ENCODE assay signal across 8 mouse cellular contexts in genomic region chr2:156839319-156840191, GRCm38 (mm10). TPM values are rescaled to one million over a fixed set of nuclear protein-coding genes. Genes with fewer than 3 reads are reported as not detected.
DNase-seq lines count a peak whose midpoint lies in the region; ATAC-seq lines count a peak whose summit lies in the region.

Gene Tgif2 (plus strand): TSS chr2:156840007.

- H3K9ac ChIP-seq in limb, embryonic 13.5 days, result peak within 1 kb of the TSS; percentile 93
- peak within 1 kb of the TSS; percentile 63 for H3K9ac ChIP-seq in midbrain, embryonic 14.5 days (replicated peaks; ENCODE audit: low read length)
- peak within 1 kb of the TSS; percentile 94 for H3K9ac ChIP-seq in stomach, embryonic 16.5 days (ENCODE audit: low read length)

- peak within 1 kb of the TSS; percentile 95 for H3K4me3 ChIP-seq in forebrain, embryonic 10.5 days
- peak within 1 kb of the TSS; percentile 96 for H3K4me3 ChIP-seq in hindbrain, embryonic 10.5 days
- H3K4me3 ChIP-seq in limb, embryonic 13.5 days, result peak within 1 kb of the TSS; percentile 91
- H3K4me3 ChIP-seq in midbrain, embryonic 14.5 days (replicated peaks; ENCODE audit: low read depth, low read length), result peak within 1 kb of the TSS; percentile 60
- peak within 1 kb of the TSS; percentile 88 for H3K4me3 ChIP-seq in stomach, embryonic 16.5 days (replicated peaks; ENCODE audit: low read length)

- no peaks in the 10 kb centered on the region for H3K27me3 ChIP-seq in forebrain, embryonic 10.5 days (ENCODE audit: poor library complexity, severe bottlenecking)
- no peaks in the 10 kb centered on the region for H3K27me3 ChIP-seq in hindbrain, embryonic 10.5 days (ENCODE audit: insufficient read depth, poor library complexity, severe bottlenecking)
- H3K27me3 ChIP-seq in limb, embryonic 13.5 days, result no peaks in the 10 kb centered on the region
- peaks cover 14% of the 10 kb centered on the region; the same call in 1 of the 2 replicates for H3K27me3 ChIP-seq in midbrain, embryonic 14.5 days (ENCODE audit: control insufficient read depth, insufficient read depth, low read length)
- H3K27me3 ChIP-seq in stomach, embryonic 16.5 days (ENCODE audit: control insufficient read depth, insufficient read depth, low read length), result no peaks in the 10 kb centered on the region

- peak within 1 kb of the TSS; percentile 87 for H3K4me2 ChIP-seq in limb, embryonic 13.5 days (replicated peaks)
- peak within 1 kb of the TSS; percentile 98 for H3K4me2 ChIP-seq in midbrain, embryonic 14.5 days (ENCODE audit: low read length)
- peak within 1 kb of the TSS; percentile 63 for H3K4me2 ChIP-seq in stomach, embryonic 16.5 days (ENCODE audit: low read depth, low read length)

- no peaks in the 10 kb centered on the region; the same call in 1 of the 2 replicates for H3K9me3 ChIP-seq in forebrain, embryonic 10.5 days
- H3K9me3 ChIP-seq in hindbrain, embryonic 10.5 days, result no peaks in the 10 kb centered on the region
- H3K9me3 ChIP-seq in limb, embryonic 13.5 days, result no peaks in the 10 kb centered on the region
- H3K9me3 ChIP-seq in midbrain, embryonic 14.5 days (ENCODE audit: control insufficient read depth, low read length), result no peaks in the 10 kb centered on the region
- H3K9me3 ChIP-seq in stomach, embryonic 16.5 days (replicated peaks; ENCODE audit: control insufficient read depth, low read length), result no peaks in the 10 kb centered on the region

- peak; percentile 88 for ATAC-seq in limb, embryonic 13.5 days (ENCODE audit: low FRiP score, low read depth)
- peak; percentile 79 for ATAC-seq in midbrain, embryonic 14.5 days (ENCODE audit: low FRiP score, low TSS enrichment)
- ATAC-seq in stomach, embryonic 16.5 days (ENCODE audit: insufficient read depth, low FRiP score), result peak; percentile 88

- peak within 1 kb of the TSS; percentile 97 for H3K27ac ChIP-seq in forebrain, embryonic 10.5 days
- peak within 1 kb of the TSS; percentile 98 for H3K27ac ChIP-seq in hindbrain, embryonic 10.5 days
- H3K27ac ChIP-seq in limb, embryonic 13.5 days, result peak within 1 kb of the TSS; percentile 98
- H3K27ac ChIP-seq in midbrain, embryonic 14.5 days (replicated peaks; ENCODE audit: low read depth, low read length), result peak within 1 kb of the TSS; percentile 78
- H3K27ac ChIP-seq in stomach, embryonic 16.5 days (ENCODE audit: low read length), result peak within 1 kb of the TSS; percentile 95

- H3K4me1 ChIP-seq in forebrain, embryonic 10.5 days, result peaks cover 52% of the 10 kb centered on the region
- H3K4me1 ChIP-seq in hindbrain, embryonic 10.5 days (replicated peaks), result peaks cover 52% of the 10 kb centered on the region
- peaks cover 47% of the 10 kb centered on the region for H3K4me1 ChIP-seq in limb, embryonic 13.5 days
- H3K4me1 ChIP-seq in midbrain, embryonic 14.5 days (ENCODE audit: control insufficient read depth, insufficient read depth, low read length), result peaks cover 31% of the 10 kb centered on the region
- H3K4me1 ChIP-seq in stomach, embryonic 16.5 days (ENCODE audit: control insufficient read depth, insufficient read depth, low read length), result peaks cover 42% of the 10 kb centered on the region

- peaks cover 51% of the 10 kb centered on the region for H3K36me3 ChIP-seq in forebrain, embryonic 10.5 days (replicated peaks)
- peaks cover 43% of the 10 kb centered on the region for H3K36me3 ChIP-seq in hindbrain, embryonic 10.5 days
- H3K36me3 ChIP-seq in limb, embryonic 13.5 days, result peaks cover 37% of the 10 kb centered on the region
- H3K36me3 ChIP-seq in midbrain, embryonic 14.5 days (ENCODE audit: control insufficient read depth, insufficient read depth, low read length), result no peaks in the 10 kb centered on the region
- H3K36me3 ChIP-seq in stomach, embryonic 16.5 days (ENCODE audit: control insufficient read depth, insufficient read depth, low read length), result 0 out of 2 replicates have a peak, but pooled peaks cover 8% of the 10 kb centered on the region

- WGBS in forebrain, embryonic 10.5 days, result 1% methylated on average over 61 of the region's 61 CpGs
- 1% methylated on average over 61 of the region's 61 CpGs for WGBS in hindbrain, embryonic 10.5 days
- under 1% methylated on average over 61 of the region's 61 CpGs for WGBS in limb, embryonic 13.5 days
- WGBS in midbrain, embryonic 14.5 days, result 1% methylated on average over 61 of the region's 61 CpGs
- 3% methylated on average over 61 of the region's 61 CpGs for WGBS in stomach, embryonic 16.5 days

- DNase-seq in B cell, adult 2 months, result peak; percentile 86 to 88
- DNase-seq in WW6 (ENCODE audit: low read depth, low spot score), result peak; percentile 92
- DNase-seq in forebrain, embryonic 10.5 days (ENCODE audit: extremely low spot score, low spot score), result peak; percentile 96
- peak; percentile 96 for DNase-seq in hindbrain, embryonic 10.5 days (ENCODE audit: low spot score)
- DNase-seq in midbrain, embryonic 14.5 days, result peak; percentile 87
- no peak for DNase-seq in cerebellum, adult 11-12 months

RNA-seq across cellular contexts. Expression of gene Tgif2, which starts in this region (rescaled TPM):
- 108 and 109 TPM in 2 replicates for polyA plus RNA-seq in forebrain, embryonic 10.5 days (2016; fragmentation: Nextera tagmentation; extraction: Ambion mirVana)
- polyA plus RNA-seq in hindbrain, embryonic 10.5 days (2016; fragmentation: Nextera tagmentation; extraction: Ambion mirVana), result 88.4 and 90.3 TPM in 2 replicates
- 79.8 and 87.5 TPM in 2 replicates for polyA plus RNA-seq in limb, embryonic 13.5 days (2015; fragmentation: Nextera tagmentation; extraction: Ambion mirVana)
- 19.3 and 25.8 TPM in 2 replicates for polyA plus RNA-seq in midbrain, embryonic 14.5 days (2014; fragmentation: Nextera tagmentation; extraction: Ambion mirVana)
- polyA plus RNA-seq in stomach, embryonic 16.5 days (2015; fragmentation: Nextera tagmentation; extraction: Ambion mirVana), result 33.7 and 36.5 TPM in 2 replicates
